Mouse (Mus musculus) A20 (cell line): ENCODE data around the gene Klf2.

Source experiments
- DNase-seq: peaks from one replicate; pipeline ENCODE4 v3.0.0-alpha.2; 2011; ENCODE audit warnings: low read depth, low spot score

Gene Klf2

DNA sequence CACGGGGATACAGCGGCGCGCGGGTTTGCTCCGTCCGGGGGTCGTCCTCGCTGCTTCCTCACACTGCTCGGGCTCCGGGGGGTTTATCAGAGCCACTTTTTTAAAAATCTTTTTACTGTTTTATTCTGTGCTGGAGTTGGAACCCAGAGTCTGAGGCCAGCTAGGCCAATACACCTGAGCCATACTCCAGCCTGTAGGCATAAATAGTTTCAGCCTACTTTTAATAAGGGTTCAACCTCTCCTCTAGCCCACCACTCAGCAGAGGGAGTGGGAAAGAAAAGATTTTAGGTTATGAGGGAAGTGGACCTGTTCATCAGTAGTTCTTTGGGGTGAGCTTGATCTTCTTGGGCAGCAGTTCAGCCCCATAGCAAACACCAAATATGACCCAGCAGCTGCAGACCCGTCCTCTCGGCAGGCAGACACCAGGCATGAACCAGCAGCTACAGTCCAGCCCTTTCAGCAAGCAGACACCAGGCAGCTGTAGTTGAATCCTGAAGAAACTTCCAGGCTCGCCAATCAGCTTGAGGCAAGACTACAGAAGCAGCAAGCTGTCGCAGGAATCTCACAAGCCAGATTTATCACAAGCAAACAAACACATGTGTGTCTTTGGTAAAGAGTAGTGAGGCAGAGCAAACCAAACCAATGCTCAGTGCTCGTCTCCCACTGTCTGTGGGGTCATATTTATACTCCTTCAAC, 13.5 kb upstream of the Klf2 start, which contains the start of gene Gm10282:
Gene Gm10282 (minus strand): TSS at position 51 of the 696 bp plus-strand sequence.
- DNase-seq = no peak

DNA sequence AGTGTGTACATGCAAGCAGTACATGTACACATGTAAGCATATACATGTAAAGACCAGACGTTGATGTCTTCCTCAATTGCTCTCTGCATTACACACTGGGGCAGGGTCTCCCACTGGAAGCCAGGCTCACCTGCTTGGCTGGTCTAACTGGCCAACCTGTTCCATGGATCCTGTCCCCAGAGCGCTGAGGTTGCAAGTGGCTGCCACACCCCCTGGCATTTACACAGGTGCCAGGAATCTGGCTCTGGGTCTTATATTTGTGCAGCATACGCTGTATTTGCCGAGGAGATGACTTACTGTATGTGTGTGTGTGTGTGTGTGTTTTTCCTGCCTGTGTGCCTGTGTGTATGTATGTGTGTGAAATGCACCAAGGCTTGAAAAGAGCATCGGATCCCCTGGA, 11.9 kb upstream of the Klf2 start:
- no peak for DNase-seq

- DNase-seq = no peak
These were observed 10.6 kb upstream of the Klf2 start for GRCm38 (mm10) chr8:72308276-72308675.

DNA sequence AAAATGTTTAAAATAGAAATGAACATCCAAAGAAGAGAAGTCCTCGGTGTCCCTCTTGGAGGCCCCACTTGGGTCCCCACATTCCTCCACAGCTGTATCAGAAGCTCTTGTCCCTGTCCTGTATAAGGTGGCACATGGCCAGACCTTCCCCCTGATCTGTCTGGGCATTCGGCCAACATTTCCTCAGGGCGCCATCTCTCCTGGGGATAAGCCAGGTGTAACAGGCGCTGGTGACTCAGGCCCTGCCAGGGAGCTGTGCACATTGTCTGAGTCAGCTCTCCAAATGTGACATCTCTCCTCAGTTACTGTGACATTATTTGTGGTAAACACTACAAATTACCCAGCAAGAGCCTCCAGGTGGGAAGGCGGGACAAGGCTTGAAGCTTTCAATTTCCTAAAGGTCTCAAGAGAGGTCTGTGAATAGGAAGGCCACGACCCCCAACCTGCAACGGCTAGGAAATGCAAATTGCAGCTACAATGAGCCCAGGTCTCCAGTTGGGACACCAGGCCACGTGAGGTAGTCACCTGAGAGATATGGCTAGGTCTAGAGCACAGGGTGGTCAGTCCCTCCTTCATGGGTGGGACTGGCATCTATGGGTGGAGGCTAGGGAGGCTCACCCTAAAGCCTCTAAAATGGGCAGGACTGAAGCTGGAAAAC, 7.9 kb upstream of the Klf2 start:
- no peak for DNase-seq

DNA sequence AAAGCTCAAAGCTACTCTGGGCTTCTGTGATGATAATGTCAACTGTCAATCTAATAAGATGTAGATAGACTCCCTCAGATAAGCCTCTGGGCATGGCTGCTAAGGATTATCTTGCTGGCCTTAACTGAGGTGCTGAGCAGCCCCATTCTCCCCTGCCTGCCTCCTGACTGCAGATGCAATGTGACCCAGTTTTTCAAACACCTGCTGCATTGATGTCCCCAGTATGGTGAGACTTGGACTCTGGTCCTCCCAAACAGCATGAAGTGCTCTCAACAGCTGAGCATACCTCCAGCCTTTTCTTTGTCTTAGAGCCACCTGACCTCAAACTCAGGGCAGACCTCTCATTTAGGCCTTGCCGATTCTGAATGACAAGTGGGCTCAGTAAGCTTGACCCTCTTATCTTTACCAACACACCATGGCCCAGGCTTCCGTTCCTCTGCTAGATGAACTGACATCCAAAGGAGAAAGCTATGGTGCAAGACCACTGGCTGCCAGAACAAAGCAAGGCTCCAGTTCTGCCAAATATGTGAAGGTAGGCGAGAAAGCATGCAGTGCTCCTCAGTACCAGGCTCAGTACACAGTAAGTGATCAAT, 5.8 kb upstream of the Klf2 start:
- DNase-seq = no peak

GRCm38 (mm10) chr8:72316053-72316695, 2.7 kb upstream of the Klf2 start:
- DNase-seq = no peak

GRCm38 (mm10) chr8:72317741-72318301, 1.0 kb upstream of the Klf2 start:
- DNase-seq = no peak

DNA sequence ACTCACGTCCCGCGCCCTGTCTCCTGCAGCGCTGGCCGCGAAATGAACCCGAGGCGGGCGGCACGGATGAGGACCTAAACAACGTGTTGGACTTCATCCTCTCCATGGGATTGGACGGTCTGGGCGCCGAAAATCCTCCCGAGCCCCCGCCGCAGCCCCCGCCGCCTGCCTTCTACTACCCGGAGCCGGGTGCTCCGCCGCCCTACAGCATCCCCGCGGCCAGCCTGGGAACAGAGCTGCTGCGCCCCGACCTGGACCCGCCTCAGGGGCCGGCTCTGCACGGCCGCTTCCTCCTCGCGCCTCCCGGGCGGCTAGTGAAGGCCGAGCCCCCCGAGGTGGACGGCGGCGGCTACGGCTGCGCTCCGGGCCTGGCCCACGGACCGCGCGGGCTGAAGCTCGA, 564 bp downstream of the Klf2 start:
- DNase-seq = no peak

GRCm38 (mm10) chr8:72319921-72320802, 1.3 kb downstream of the Klf2 start:
- DNase-seq = no peak

DNA sequence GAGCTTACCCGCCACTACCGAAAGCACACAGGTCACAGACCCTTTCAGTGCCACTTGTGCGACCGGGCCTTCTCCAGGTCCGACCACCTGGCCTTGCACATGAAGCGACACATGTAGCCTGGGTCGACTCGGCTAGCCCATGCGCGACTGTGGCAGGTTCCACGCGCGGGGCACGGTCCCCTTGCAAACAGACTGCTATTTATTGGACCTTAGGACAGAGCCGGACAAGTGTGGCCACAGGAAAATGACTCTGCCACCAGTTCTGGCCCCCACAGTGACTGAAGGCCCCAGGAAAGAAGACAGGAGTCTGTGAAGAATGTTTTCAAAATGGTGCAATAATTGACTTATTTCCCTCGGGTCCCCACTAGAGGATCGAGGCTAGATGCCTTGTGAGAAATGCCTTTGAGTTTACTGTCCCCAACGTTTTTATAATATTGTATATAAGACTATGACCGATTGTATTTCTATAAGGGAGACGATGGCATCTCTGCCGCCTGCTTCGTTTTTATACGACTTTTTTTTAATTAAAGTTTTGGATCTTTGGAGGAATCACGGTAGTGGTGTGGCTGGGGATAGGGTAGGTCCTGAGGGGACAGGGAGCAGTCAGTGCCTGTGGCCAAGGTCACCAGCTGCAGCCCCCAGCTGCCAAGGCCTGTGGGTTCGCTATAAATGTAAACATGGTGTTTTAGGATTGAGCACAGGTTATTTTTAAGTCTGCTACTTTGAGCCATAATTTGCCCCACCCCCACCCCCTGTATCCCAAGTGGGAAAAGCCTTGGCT, 2.2 kb downstream of the Klf2 start:
- no peak for DNase-seq

GRCm38 (mm10) chr8:72321635-72322441, 3.0 kb downstream of the Klf2 start:
- peak; percentile 33 for DNase-seq

GRCm38 (mm10) chr8:72322471-72322889, 3.6 kb downstream of the Klf2 start:
- DNase-seq = peak; percentile 85

GRCm38 (mm10) chr8:72323131-72323725, 4.4 kb downstream of the Klf2 start:
- DNase-seq = no peak

DNA sequence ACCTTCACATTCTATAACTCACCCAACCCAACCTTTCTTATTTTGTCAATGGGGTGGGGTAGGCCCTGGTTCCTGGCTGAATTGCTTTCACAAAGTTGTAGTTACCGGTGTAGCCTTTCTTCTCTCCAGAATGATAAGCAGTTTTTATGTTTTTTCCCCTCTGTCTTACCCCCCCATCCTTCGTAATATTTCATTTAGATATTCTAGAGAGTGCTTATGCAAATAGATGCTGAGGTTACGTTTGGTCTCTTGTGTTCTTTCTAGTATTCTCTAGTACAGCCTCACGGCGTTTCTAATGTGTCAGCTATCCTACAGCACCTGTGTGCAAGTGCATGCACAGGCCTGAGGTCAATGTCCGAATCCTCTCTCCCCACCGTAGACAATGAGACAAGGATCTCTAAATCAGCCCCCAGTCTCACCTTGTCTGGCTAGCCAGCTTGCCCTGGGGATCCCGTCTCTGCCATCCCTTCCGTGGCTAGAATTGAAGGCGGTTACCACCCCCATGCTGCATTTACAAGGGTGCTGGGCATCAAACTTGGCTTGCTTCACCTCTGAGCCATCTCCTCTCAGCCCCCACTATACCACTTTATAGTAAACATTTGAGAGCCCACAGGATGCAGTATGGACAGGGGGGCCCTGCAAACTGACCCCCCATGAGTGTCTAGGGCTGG, 5.3 kb downstream of the Klf2 start:
- DNase-seq = no peak

GRCm38 (mm10) chr8:72324708-72325107, 5.9 kb downstream of the Klf2 start:
- no peak for DNase-seq

- no peak for DNase-seq
These were observed 10.3 kb downstream of the Klf2 start for GRCm38 (mm10) chr8:72329116-72329515.

- no peak for DNase-seq
These were observed 12.1 kb downstream of the Klf2 start for GRCm38 (mm10) chr8:72330806-72331516.

- DNase-seq = no peak
These were observed 12.8 kb downstream of the Klf2 start for GRCm38 (mm10) chr8:72331631-72332030.
